Mouse (Mus musculus): ENCODE data around the gene Tsacc. TPM values are rescaled to one million over a fixed set of nuclear protein-coding genes. Genes with fewer than 3 reads are reported as not detected.
"Not testable (repeated sequence)": the region's sequence is repeated elsewhere in the genome, so short reads cannot be mapped to it uniquely, and the experiment has no call there.

Gene Tsacc
- polyA plus RNA-seq, 1 experiment: 0.12 TPM

DNA sequence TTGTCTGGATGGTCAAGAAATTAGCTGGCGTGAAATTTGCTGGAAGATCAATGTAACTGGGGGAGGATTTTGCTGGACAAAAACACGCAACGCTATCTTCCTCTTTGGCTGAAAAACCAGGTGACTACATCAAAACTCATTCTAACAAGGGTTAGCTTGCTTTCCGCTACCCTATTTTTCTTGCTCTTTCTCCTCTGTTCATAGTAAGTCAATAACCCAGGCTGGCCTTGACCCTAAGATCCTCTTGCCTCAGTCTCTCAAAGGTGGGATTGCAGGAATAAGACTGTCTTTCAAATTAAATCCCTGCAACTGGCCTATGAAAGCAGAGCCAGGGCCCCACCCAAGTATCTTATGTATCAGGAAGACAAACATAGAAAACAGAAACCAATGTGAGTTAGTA, 9.7 kb downstream of the Tsacc start, which contains the start of gene Gm38392:
Gene Gm38392, minus strand, starts transcription at position 101 of the 400 bp plus-strand sequence.
- Histone ChIP-seq H3K4me3 (replicated peaks) (no peak within 1 kb of the TSS), H3K36me3 (ENCODE audit: control insufficient read depth) (peaks cover 2% of the 10 kb centered on the region), H3K4me1 (ENCODE audit: control insufficient read depth) (no peaks in the 10 kb centered on the region), H3K9me3 (ENCODE audit: control insufficient read depth, low read length) (no peaks in the 10 kb centered on the region), H3K27me3 (ENCODE audit: control insufficient read depth) (no peaks in the 10 kb centered on the region)
- no peak for TF ChIP-seq GATA1 (IDR thresholded peaks at IDR 0.05; ENCODE audit: low read length)
- no peak for TF ChIP-seq TAL1 (IDR thresholded peaks at IDR 0.05; ENCODE audit: low read length)

GRCm38 (mm10) chr3:88285565-88285895, 11.3 kb downstream of the Tsacc start:
- H3K4me1 ChIP-seq (ENCODE audit: control insufficient read depth); H3K27me3 ChIP-seq (ENCODE audit: control insufficient read depth); H3K36me3 ChIP-seq (ENCODE audit: control insufficient read depth); H3K4me3 ChIP-seq (replicated peaks); H3K9me3 ChIP-seq (ENCODE audit: control insufficient read depth, low read length): not testable (repeated sequence)

- H3K27me3 ChIP-seq (ENCODE audit: control insufficient read depth); H3K36me3 ChIP-seq (ENCODE audit: control insufficient read depth): not testable (repeated sequence)
Measured at GRCm38 (mm10) chr3:88284815-88285564, 11.8 kb downstream of the Tsacc start.

GRCm38 (mm10) chr3:88281141-88281916, 15.5 kb downstream of the Tsacc start:
- not testable (repeated sequence) for H3K27me3 ChIP-seq (ENCODE audit: control insufficient read depth); H3K9me3 ChIP-seq (ENCODE audit: control insufficient read depth, low read length); H3K4me1 ChIP-seq (ENCODE audit: control insufficient read depth); H3K36me3 ChIP-seq (ENCODE audit: control insufficient read depth); H3K4me3 ChIP-seq (replicated peaks)

More at GRCm38 (mm10) chr3:88284815-88285564, 11.8 kb downstream of the Tsacc start:
- H3K9me3 ChIP-seq (ENCODE audit: control insufficient read depth, low read length); H3K4me1 ChIP-seq (ENCODE audit: control insufficient read depth); H3K4me3 ChIP-seq (replicated peaks): not testable (repeated sequence)

GRCm38 (mm10) chr3:88280035-88280434, 16.8 kb downstream of the Tsacc start:
- H3K4me3 ChIP-seq (replicated peaks): no peak overlapping the region
- no peaks in the 10 kb centered on the region for H3K4me1 ChIP-seq (ENCODE audit: control insufficient read depth)
- H3K36me3 ChIP-seq (ENCODE audit: control insufficient read depth): peaks cover under 1% of the 10 kb centered on the region
- TF ChIP-seq GATA1 (IDR thresholded peaks at IDR 0.05; ENCODE audit: low read length) (no peak), TAL1 (IDR thresholded peaks at IDR 0.05; ENCODE audit: low read length) (no peak)
- no peaks in the 10 kb centered on the region for H3K9me3 ChIP-seq (ENCODE audit: control insufficient read depth, low read length)
- H3K27me3 ChIP-seq (ENCODE audit: control insufficient read depth): no peaks in the 10 kb centered on the region

DNA sequence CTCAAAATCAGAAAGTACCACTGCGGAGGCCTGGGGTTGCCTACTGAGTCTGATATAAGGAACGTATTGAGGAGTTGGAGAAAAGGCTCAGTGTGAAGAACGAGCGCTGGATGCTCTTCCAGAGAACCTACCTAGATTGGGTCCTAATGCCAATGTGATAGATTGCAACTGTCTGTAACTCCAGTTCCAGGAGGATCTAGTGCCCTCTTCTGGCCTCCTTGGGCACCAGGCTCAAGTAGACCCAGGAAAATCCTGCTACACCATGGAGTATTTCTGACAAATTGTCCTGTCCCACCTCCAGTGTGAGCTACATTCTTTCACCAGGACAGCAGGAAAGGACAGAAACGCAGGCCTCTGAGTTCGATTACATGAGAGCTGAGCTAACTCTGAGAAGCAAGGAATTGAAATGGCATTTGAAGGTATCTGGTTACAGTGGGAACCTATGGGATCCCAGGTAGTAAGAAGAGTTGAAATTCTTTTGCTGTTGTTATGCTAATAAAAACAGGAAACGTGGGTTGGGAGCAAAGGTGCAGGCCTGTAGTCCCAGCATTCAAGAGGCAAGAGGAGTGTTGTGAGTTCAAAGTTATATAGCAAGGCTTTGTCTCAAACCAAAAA, 20.2 kb downstream of the Tsacc start:
- Histone ChIP-seq H3K9me3 (ENCODE audit: control insufficient read depth, low read length) (peaks cover 2% of the 10 kb centered on the region; the same call in 1 of the 2 replicates), H3K27me3 (ENCODE audit: control insufficient read depth) (no peaks in the 10 kb centered on the region), H3K36me3 (ENCODE audit: control insufficient read depth) (no peaks in the 10 kb centered on the region), H3K4me1 (ENCODE audit: control insufficient read depth) (no peaks in the 10 kb centered on the region), H3K4me3 (replicated peaks) (no peak overlapping the region)
- TF ChIP-seq TAL1 (IDR thresholded peaks at IDR 0.05; ENCODE audit: low read length) (no peak), GATA1 (IDR thresholded peaks at IDR 0.05; ENCODE audit: low read length) (no peak)

DNA sequence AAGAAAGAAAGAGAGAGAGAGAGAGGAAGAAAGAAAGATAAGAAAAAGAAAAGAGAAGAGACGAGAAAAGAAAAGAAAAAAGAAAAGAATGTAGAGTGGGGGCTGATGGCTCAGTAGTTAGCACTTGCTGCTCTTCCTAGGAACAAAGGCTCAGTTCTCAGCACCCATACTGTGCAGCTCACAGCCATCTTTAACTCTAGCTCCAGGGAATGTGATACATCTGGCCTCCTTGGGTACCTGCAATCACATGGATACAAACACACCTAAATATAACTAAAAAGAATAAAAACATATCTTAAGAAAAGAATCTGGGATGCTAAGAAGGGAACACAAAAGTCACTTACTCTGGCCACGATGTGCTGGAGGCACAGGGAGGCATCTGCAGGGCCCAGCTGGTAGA, 20.7 kb downstream of the Tsacc start:
- Histone ChIP-seq H3K4me1 (ENCODE audit: control insufficient read depth) (no peaks in the 10 kb centered on the region), H3K36me3 (ENCODE audit: control insufficient read depth) (no peaks in the 10 kb centered on the region), H3K4me3 (replicated peaks) (no peak overlapping the region), H3K9me3 (ENCODE audit: control insufficient read depth, low read length) (peaks cover 2% of the 10 kb centered on the region; the same call in 1 of the 2 replicates), H3K27me3 (ENCODE audit: control insufficient read depth) (no peaks in the 10 kb centered on the region)
- TF ChIP-seq TAL1 (IDR thresholded peaks at IDR 0.05; ENCODE audit: low read length): no peak
- no peak for TF ChIP-seq GATA1 (IDR thresholded peaks at IDR 0.05; ENCODE audit: low read length)

DNA sequence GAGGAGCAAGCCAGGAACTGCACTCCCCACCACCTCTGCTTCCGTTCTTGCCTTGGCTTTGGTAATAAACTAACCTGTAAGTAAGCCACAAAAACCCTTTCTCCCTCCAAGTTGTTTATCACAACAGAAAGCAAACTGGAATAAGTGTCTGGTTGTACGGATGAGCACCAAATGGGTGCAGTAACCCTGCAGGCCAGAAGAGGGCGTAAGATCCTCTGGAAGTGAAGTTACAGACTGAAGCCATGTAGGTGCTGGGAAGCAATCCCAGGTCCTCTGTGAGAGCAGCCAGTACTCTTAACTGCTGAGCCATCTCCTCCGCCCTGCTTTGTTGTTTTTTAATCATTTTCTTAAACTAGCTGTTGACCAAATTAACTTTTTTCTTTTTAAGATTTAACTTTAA, 22.8 kb downstream of the Tsacc start:
- H3K4me3 ChIP-seq (replicated peaks): no peak overlapping the region
- no peaks in the 10 kb centered on the region; the same call in 1 of the 2 replicates for H3K27me3 ChIP-seq (ENCODE audit: control insufficient read depth)
- no peaks in the 10 kb centered on the region for H3K4me1 ChIP-seq (ENCODE audit: control insufficient read depth)
- H3K36me3 ChIP-seq (ENCODE audit: control insufficient read depth): no peaks in the 10 kb centered on the region
- H3K9me3 ChIP-seq (ENCODE audit: control insufficient read depth, low read length): peaks cover 2% of the 10 kb centered on the region; the same call in 1 of the 2 replicates
- TF ChIP-seq GATA1 (IDR thresholded peaks at IDR 0.05; ENCODE audit: low read length) (no peak), TAL1 (IDR thresholded peaks at IDR 0.05; ENCODE audit: low read length) (no peak)

DNA sequence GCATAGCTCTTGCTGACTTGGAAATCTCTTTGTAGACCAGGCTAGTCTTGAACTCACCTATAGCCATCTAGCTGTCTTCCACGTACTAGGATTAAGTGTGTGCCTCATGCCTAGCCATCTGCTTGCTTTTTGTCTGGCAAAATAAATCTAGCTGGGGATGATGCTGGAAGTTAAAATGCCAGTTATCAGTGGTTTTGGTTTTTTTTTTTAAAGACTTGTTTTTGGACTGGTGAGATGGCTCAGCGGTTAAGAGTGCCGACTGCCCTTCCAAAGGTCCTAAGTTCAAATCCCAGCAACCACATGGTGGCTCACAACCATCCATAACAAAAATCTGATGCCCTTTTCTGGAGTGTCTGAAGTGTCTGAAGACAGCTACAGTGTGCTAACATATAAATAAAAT, 24.9 kb downstream of the Tsacc start:
- H3K4me3 ChIP-seq (replicated peaks): no peak overlapping the region
- H3K4me1 ChIP-seq (ENCODE audit: control insufficient read depth): no peaks in the 10 kb centered on the region
- peaks cover 2% of the 10 kb centered on the region; the same call in 1 of the 2 replicates for H3K9me3 ChIP-seq (ENCODE audit: control insufficient read depth, low read length)
- no peaks in the 10 kb centered on the region for H3K36me3 ChIP-seq (ENCODE audit: control insufficient read depth)
- no peaks in the 10 kb centered on the region; the same call in 1 of the 2 replicates for H3K27me3 ChIP-seq (ENCODE audit: control insufficient read depth)
- TF ChIP-seq GATA1 (IDR thresholded peaks at IDR 0.05; ENCODE audit: low read length) (no peak), TAL1 (IDR thresholded peaks at IDR 0.05; ENCODE audit: low read length) (no peak)

DNA sequence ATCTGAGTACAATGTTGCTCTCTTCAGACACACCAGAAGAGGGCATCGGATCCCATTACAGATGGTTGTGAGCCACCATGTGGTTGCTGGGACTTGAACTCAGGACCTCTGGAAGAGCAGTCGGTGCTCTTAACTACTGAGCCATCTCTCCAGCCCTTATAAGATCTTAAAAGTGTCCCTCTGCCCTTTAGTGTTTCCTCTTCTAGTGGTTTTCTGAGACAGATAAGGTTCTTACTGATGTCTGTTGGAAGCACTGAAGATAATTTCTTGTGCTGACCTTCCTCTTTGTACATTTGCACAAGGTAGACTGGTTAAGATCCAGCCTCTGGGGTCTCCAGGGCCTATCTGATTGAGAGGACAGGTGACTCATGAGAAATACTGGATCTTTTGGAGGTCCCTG, 25.5 kb downstream of the Tsacc start:
- H3K4me3 ChIP-seq (replicated peaks); H3K36me3 ChIP-seq (ENCODE audit: control insufficient read depth); H3K9me3 ChIP-seq (ENCODE audit: control insufficient read depth, low read length); H3K4me1 ChIP-seq (ENCODE audit: control insufficient read depth); H3K27me3 ChIP-seq (ENCODE audit: control insufficient read depth): not testable (repeated sequence)

Data from erythroblast, embryonic 14.5 days (primary cell).